Mouse (Mus musculus) ES-E14 (cell line): Measurements from ENCODE around the gene Cela3b.

Source experiments
- CHD2 ChIP-seq: IDR thresholded peaks from 2 replicates; pipeline ENCODE4 v1.6.1; 2014; ENCODE audit warnings: mild to moderate bottlenecking, low read depth, low read length, inconsistent platforms
- HCFC1 ChIP-seq: IDR thresholded peaks from 2 replicates; pipeline ENCODE4 v1.6.1; 2012; ENCODE audit warnings: low read length, inconsistent platforms, borderline replicate concordance; ENCODE audit not compliant: insufficient read depth
- MAFK ChIP-seq: IDR thresholded peaks from 2 replicates; pipeline ENCODE4 v1.6.1; 2014; ENCODE audit warnings: mild to moderate bottlenecking, low read depth, low read length, inconsistent platforms; ENCODE audit not compliant: insufficient read depth

GRCm38 (mm10) chr4:137478306-137478705 lies 48.0 kb upstream of the Cela3b start:
- TF ChIP-seq HCFC1 (no peak), CHD2 (no peak), MAFK (no peak)
